Mouse (Mus musculus) bone marrow macrophage, adult 2 months (primary cell): ENCODE results near the gene Ctc1.

Experiments used
- CTCF ChIP-seq: IDR thresholded peaks from 2 replicates; pipeline ENCODE4 v1.5.1; 2012; ENCODE audit warnings: low read depth, mild to moderate bottlenecking, low read length, moderate library complexity
- POLR2A ChIP-seq: IDR thresholded peaks from 2 replicates; pipeline ENCODE4 v1.6.1; 2012; ENCODE audit warnings: mild to moderate bottlenecking, low read depth, low read length, borderline replicate concordance

DNA sequence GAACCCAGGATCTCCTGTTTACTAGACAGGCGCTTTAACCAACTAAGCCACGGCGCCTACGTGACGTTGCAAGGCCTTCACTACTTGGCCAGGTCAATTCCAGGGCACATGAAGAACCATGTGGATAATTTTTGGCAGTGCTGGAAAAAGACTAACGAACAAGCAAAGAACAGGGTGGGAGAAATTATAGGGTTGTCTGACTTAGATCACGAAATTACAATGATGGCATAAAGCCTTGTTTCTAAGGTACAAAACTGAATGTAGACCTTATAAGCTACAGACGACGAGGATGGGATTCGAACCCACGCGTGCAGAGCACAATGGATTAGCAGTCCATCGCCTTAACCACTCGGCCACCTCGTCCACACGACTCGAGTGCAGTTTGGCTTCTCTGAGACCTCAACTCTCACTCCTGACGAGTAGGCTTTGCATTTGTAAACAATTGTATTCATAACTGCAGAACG, 47.1 kb downstream of the Ctc1 start:
- no peak for TF ChIP-seq POLR2A
- no peak for TF ChIP-seq CTCF
